Mouse (Mus musculus) forebrain, embryonic 10.5 days (tissue): Measurements from ENCODE around the gene AI413582. TPM values are rescaled to one million over a fixed set of nuclear protein-coding genes. Genes with fewer than 3 reads are reported as not detected.

ENCODE experiments used
- DNase-seq: peaks from one replicate; pipeline ENCODE4 v3.0.0-alpha.2; 2017; ENCODE audit warnings: low spot score; ENCODE audit errors: extremely low spot score
- H3K27ac ChIP-seq: fragments of 300-500 bp; sonication (generic); 2 replicates; pipeline ENCODE4 v1.5.1; 2016; ENCODE audit warnings: mild to moderate bottlenecking
- H3K27me3 ChIP-seq: fragments of 300-500 bp; sonication (generic); 2 replicates; pipeline ENCODE4 v1.6.1; 2016; ENCODE audit warnings: mild to moderate bottlenecking; ENCODE audit not compliant: poor library complexity, severe bottlenecking
- H3K36me3 ChIP-seq: fragments of 300-500 bp; sonication (generic); replicated peaks from 2 replicates; pipeline ENCODE4 v1.6.1; 2016; ENCODE audit warnings: mild to moderate bottlenecking, moderate library complexity
- H3K4me1 ChIP-seq: fragments of 300-500 bp; sonication (generic); 2 replicates; pipeline ENCODE4 v1.6.1; 2016
- H3K4me3 ChIP-seq: fragments of 300-500 bp; sonication (generic); 2 replicates; pipeline ENCODE4 v1.5.1; 2016; ENCODE audit warnings: mild to moderate bottlenecking, moderate library complexity
- H3K9me3 ChIP-seq: fragments of 300-500 bp; sonication (generic); 2 replicates; pipeline ENCODE4 v1.6.1; 2016; ENCODE audit warnings: mild to moderate bottlenecking, moderate library complexity
- WGBS: fragments of 180-500 bp; shearing (Covaris S2); methylation state at CpG from one replicate; pipeline ENCODE4 v1.1.7; 2016; 5-methylcytosine and 5-hydroxymethylcytosine counted together
- polyA plus RNA-seq: library from polyadenylated mRNA; unstranded; fragments of >200 nt; fragmentation: Nextera tagmentation; extraction: Ambion mirVana; gene quantifications from 2 replicates; pipeline ENCODE4 v1.2.1, GENCODE M21; 2016

The AI413582 gene
- polyA plus RNA-seq, 1 experiment from 2014 or later = 12.7 TPM

GRCm38 (mm10) chr17:27521303-27521702, 44.3 kb downstream of the AI413582 start, which contains the start of gene Grm4:
Gene Grm4 (minus strand): TSS chr17:27521403.
- Histone ChIP-seq H3K27me3 (peaks cover 70% of the 10 kb centered on the region), H3K36me3 (no peaks in the 10 kb centered on the region), H3K4me1 (peaks cover 41% of the 10 kb centered on the region), H3K9me3 (no peaks in the 10 kb centered on the region), H3K4me3 (peak within 1 kb of the TSS; percentile 13; the same call in 1 of the 2 replicates), H3K27ac (no peak within 1 kb of the TSS)
- DNase-seq = no peak
- 78% methylated on average over 5 of the region's 5 CpGs for WGBS

- Histone ChIP-seq H3K27me3 (peaks cover 77% of the 10 kb centered on the region), H3K4me1 (peaks cover 41% of the 10 kb centered on the region), H3K36me3 (no peaks in the 10 kb centered on the region), H3K27ac (no peak overlapping the region), H3K4me3 (peak overlapping the region; percentile 13; the same call in 1 of the 2 replicates), H3K9me3 (no peaks in the 10 kb centered on the region)
- under 1% methylated on average over 27 of the region's 27 CpGs for WGBS
- DNase-seq = peak; percentile 73
These were observed 45.0 kb downstream of the AI413582 start for GRCm38 (mm10) chr17:27520557-27520956.

GRCm38 (mm10) chr17:27518700-27519595, 46.6 kb downstream of the AI413582 start:
- WGBS = 33% methylated on average over 15 of the region's 15 CpGs
- Histone ChIP-seq H3K9me3 (no peaks in the 10 kb centered on the region), H3K4me3 (no peak overlapping the region), H3K36me3 (no peaks in the 10 kb centered on the region), H3K27ac (peak overlapping the region; percentile 51), H3K27me3 (peaks cover 93% of the 10 kb centered on the region), H3K4me1 (peaks cover 45% of the 10 kb centered on the region)
- no peak for DNase-seq

- 25% methylated on average over 9 of the region's 9 CpGs for WGBS
- Histone ChIP-seq H3K4me1 (peaks cover 52% of the 10 kb centered on the region), H3K27me3 (peaks cover 99% of the 10 kb centered on the region), H3K27ac (0 out of 2 replicates have a peak overlapping the region, but pooled peaks have one; percentile 30), H3K36me3 (no peaks in the 10 kb centered on the region), H3K9me3 (no peaks in the 10 kb centered on the region), H3K4me3 (no peak overlapping the region)
- DNase-seq = no peak
These were observed 47.3 kb downstream of the AI413582 start for GRCm38 (mm10) chr17:27518296-27518695.

- H3K27ac ChIP-seq = no peak overlapping the region
- no peaks in the 10 kb centered on the region for H3K9me3 ChIP-seq
- H3K4me1 ChIP-seq = peaks cover 72% of the 10 kb centered on the region
- WGBS = 31% methylated on average over 27 of the region's 27 CpGs
- no peaks in the 10 kb centered on the region for H3K36me3 ChIP-seq
- no peak for DNase-seq
- peaks cover 99% of the 10 kb centered on the region for H3K27me3 ChIP-seq
- peak overlapping the region; percentile 65 for H3K4me3 ChIP-seq
These were observed 51.4 kb downstream of the AI413582 start for GRCm38 (mm10) chr17:27513916-27514762.

Other genes starting within 250 kb of the AI413582 start
- 0.61 and 0.73 TPM in 2 replicates for gene Grm4, start 44.4 kb downstream of the AI413582 start, polyA plus RNA-seq
- 821 and 911 TPM in 2 replicates for gene Hmga1, start 9.3 kb downstream of the AI413582 start, polyA plus RNA-seq
- gene Nudt3, start 57.7 kb upstream of the AI413582 start, polyA plus RNA-seq = 81.9 and 91.7 TPM in 2 replicates
- not detected in 2 replicates for gene RPS10-NUDT3, start 69.5 kb upstream of the AI413582 start, polyA plus RNA-seq
- gene Rps10, start 70.9 kb upstream of the AI413582 start, polyA plus RNA-seq = 919 and 934 TPM in 2 replicates
- 4.3 TPM in 2 replicates for gene Pacsin1, start 89.8 kb upstream of the AI413582 start, polyA plus RNA-seq
- 0.31 TPM in 1 of 2 replicates, not detected in the other for gene Spdef, start 163.2 kb upstream of the AI413582 start, polyA plus RNA-seq